ENCODE assay signal across 17 mouse cellular contexts in the genomic region with DNA sequence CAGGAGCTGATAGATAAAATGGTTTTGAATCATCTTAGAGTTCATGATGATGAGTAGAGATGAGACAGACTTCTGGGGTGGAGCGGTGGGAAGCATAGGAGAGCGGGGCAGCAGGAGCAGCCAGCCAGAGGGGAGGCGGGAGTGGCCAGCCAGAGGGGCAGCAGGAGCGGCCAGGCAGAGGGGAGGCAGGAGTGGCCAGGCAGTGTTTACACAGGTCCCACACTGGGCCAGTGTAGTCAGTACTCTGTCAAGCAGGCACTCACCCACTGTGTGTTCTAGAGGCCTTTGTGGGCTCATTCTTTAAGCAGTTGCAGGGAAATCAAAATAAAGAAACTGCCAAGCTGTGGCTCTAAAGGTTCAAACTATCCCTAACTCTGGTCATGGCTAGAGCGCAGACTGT. TPM values are rescaled to one million over a fixed set of nuclear protein-coding genes. Genes with fewer than 3 reads are reported as not detected.
A peak's percentile ranks its signal among the peaks of the same experiment; 100 is the strongest.
DNase-seq lines count a peak whose midpoint lies in the region; ATAC-seq and TF ChIP-seq lines count a peak whose summit lies in the region.
"Had no signal": no experiment of that assay in that cellular context is flagged by ENCODE, and none has a peak within 500 bp of the region (broad histone marks: within the 10 kb centered on the region; RNA-seq: fewer than 3 reads in every experiment).

No protein-coding gene starts in this region.

- no peak for ATAC-seq in liver, embryonic 11.5 days (replicated peaks; ENCODE audit: low FRiP score)
- ATAC-seq in liver, embryonic 15.5 days (ENCODE audit: insufficient read depth) = peak; percentile 59; the same call in 1 of the 2 replicates
- ATAC-seq: forebrain, embryonic 16.5 days had no signal

- TF ChIP-seq CTCF in liver, adult 2 months (IDR thresholded peaks at IDR 0.05; ENCODE audit: low read depth, low read length) = no peak

- no peak for TF ChIP-seq POLR2A in liver, adult 2 months (IDR thresholded peaks at IDR 0.05; ENCODE audit: extremely low read depth, insufficient read depth, low read length)

- no peaks in the 10 kb centered on the region for H3K79me2 ChIP-seq in liver, adult 2 months (ENCODE audit: control insufficient read depth, insufficient read depth, low read length)

- H3K4me2 ChIP-seq in liver, embryonic 11.5 days = no peak overlapping the region
- no peak overlapping the region for H3K4me2 ChIP-seq in liver, embryonic 15.5 days
- H3K4me2 ChIP-seq: embryonic facial prominence, embryonic 13.5 days; forebrain, embryonic 12.5 days; heart, embryonic 12.5 days had no signal

- no peak overlapping the region for H3K4me3 ChIP-seq in liver, adult 2 months (ENCODE audit: insufficient read depth, low read depth, low read length)
- H3K4me3 ChIP-seq in liver, embryonic 11.5 days (ENCODE audit: low read depth, low read length) = no peak overlapping the region
- H3K4me3 ChIP-seq in liver, embryonic 15.5 days (replicated peaks) = no peak overlapping the region
- H3K4me3 ChIP-seq: embryonic facial prominence, embryonic 13.5 days; forebrain, embryonic 12.5 days; heart, embryonic 12.5 days; hindbrain, embryonic 10.5 days had no signal

- no peak for DNase-seq in liver, adult 2 months (ENCODE audit: extremely low read depth, low read depth, low spot score)
- no peak for DNase-seq in liver, embryonic 11.5 days (ENCODE audit: low spot score)
- peak; percentile 54 for DNase-seq in MN1 (ENCODE audit: low spot score)
- DNase-seq in ovary, adult 18-20 months (ENCODE audit: low spot score) = no peak
- DNase-seq in thymus, postnatal 25 days = no peak
- DNase-seq in left cerebral cortex, adult 11 months (ENCODE audit: low spot score) = no peak
- DNase-seq: adrenal gland, postnatal 25 days; cerebellum, adult 18-20 months; cerebellum, adult 9-11 months; cerebellum, postnatal 36 days; gastrocnemius, postnatal 25 days had no signal

- peaks cover 20% of the 10 kb centered on the region for H3K36me3 ChIP-seq in liver, adult 2 months (ENCODE audit: control insufficient read depth, insufficient read depth, low read length)
- peaks cover 31% of the 10 kb centered on the region; the same call in 1 of the 2 replicates for H3K36me3 ChIP-seq in liver, embryonic 11.5 days (ENCODE audit: control insufficient read depth, insufficient read depth, low read length)
- H3K36me3 ChIP-seq in liver, embryonic 15.5 days (replicated peaks) = peaks cover 84% of the 10 kb centered on the region

- no peaks in the 10 kb centered on the region for H3K9me3 ChIP-seq in liver, embryonic 11.5 days (ENCODE audit: control insufficient read depth, low read length)
- no peaks in the 10 kb centered on the region for H3K9me3 ChIP-seq in liver, embryonic 15.5 days (replicated peaks)
- H3K9me3 ChIP-seq: embryonic facial prominence, embryonic 13.5 days; forebrain, embryonic 12.5 days; heart, embryonic 12.5 days; hindbrain, embryonic 10.5 days had no signal

- 47% methylated on average over 5 of the region's 5 CpGs for WGBS in liver, adult 2 months
- WGBS in liver, embryonic 11.5 days = 83% methylated on average over 5 of the region's 5 CpGs
- 79% methylated on average over 5 of the region's 5 CpGs for WGBS in liver, embryonic 15.5 days (ENCODE audit: insufficient replicate concordance)

- H3K27me3 ChIP-seq in liver, adult 2 months (ENCODE audit: control insufficient read depth, insufficient read depth, low read length) = no peaks in the 10 kb centered on the region
- no peaks in the 10 kb centered on the region for H3K27me3 ChIP-seq in liver, embryonic 11.5 days (replicated peaks; ENCODE audit: control insufficient read depth, insufficient read depth, low read length)
- no peaks in the 10 kb centered on the region for H3K27me3 ChIP-seq in liver, embryonic 15.5 days
- H3K27me3 ChIP-seq: embryonic facial prominence, embryonic 13.5 days; forebrain, embryonic 12.5 days; heart, embryonic 12.5 days had no signal

- peak overlapping the region; percentile 61 for H3K27ac ChIP-seq in liver, adult 2 months (replicated peaks; ENCODE audit: insufficient read depth, low read depth, low read length)
- no peak overlapping the region for H3K27ac ChIP-seq in liver, embryonic 11.5 days (ENCODE audit: low read depth, low read length)
- no peak overlapping the region for H3K27ac ChIP-seq in liver, embryonic 15.5 days (replicated peaks)
- H3K27ac ChIP-seq: embryonic facial prominence, embryonic 13.5 days; forebrain, embryonic 12.5 days; hindbrain, embryonic 10.5 days had no signal

- peak overlapping the region; percentile 47 for H3K9ac ChIP-seq in liver, adult 2 months (ENCODE audit: low read depth, low read length)
- no peak overlapping the region for H3K9ac ChIP-seq in liver, embryonic 11.5 days (ENCODE audit: low read depth, low read length)
- H3K9ac ChIP-seq in liver, embryonic 15.5 days = no peak overlapping the region
- H3K9ac ChIP-seq: embryonic facial prominence, embryonic 13.5 days; forebrain, embryonic 12.5 days; heart, embryonic 12.5 days had no signal

- H3K4me1 ChIP-seq in liver, adult 2 months (ENCODE audit: control insufficient read depth, insufficient read depth, low read length) = peaks cover 23% of the 10 kb centered on the region
- H3K4me1 ChIP-seq in liver, embryonic 11.5 days (replicated peaks; ENCODE audit: control insufficient read depth, insufficient read depth, low read length) = no peaks in the 10 kb centered on the region
- peaks cover 7% of the 10 kb centered on the region; the same call in 1 of the 2 replicates for H3K4me1 ChIP-seq in liver, embryonic 15.5 days (replicated peaks)
- H3K4me1 ChIP-seq: embryonic facial prominence, embryonic 13.5 days; forebrain, embryonic 12.5 days; hindbrain, embryonic 10.5 days had no signal

RNA-seq across cellular contexts. Expression of gene Hp1bp3, which starts 32.0 kb away (rescaled TPM):
- total RNA-seq in liver, adult 2 months (2014; rRNA removed) = 43.7 and 46.2 TPM in 2 replicates
- polyA plus RNA-seq in liver, adult 2 months (2012; rRNA removed) = 27.5 and 32.6 TPM in 2 replicates
- polyA plus RNA-seq in liver, embryonic 11.5 days (2014; fragmentation: Nextera tagmentation; extraction: Ambion mirVana) = 78.3 and 80.4 TPM in 2 replicates
- polyA plus RNA-seq in liver, embryonic 15.5 days (2015; fragmentation: Nextera tagmentation; extraction: Ambion mirVana) = 36.3 and 40.0 TPM in 2 replicates
